In the genomic region with DNA sequence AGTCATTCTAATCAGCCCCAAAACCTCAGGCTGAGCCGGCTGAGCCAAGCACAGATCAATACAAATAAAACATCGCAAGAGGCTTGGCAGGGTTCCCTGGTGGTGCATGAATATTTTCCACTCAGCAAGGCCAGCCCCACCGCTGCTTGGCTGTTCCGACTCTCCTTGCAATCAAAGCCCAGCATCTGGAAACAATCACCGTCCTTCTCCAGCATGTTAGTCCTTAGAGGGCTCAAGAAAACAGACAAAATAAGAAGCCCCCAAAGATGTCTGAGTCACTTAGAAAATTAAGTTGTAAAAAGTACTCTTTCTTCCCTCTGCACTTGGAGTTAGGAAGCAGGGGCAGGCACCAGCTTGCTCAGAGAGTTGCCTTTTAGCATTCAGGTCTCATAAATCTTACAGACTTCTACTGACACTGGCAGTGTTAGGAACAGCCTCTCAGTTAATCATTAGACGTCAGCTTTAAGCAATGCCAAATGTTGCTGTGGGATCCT, we compare ENCODE assay signal across 8 mouse cellular contexts. TPM values are rescaled to one million over a fixed set of nuclear protein-coding genes. Genes with fewer than 3 reads are reported as not detected.
A peak's percentile ranks its signal among the peaks of the same experiment; 100 is the strongest.
DNase-seq lines count a peak whose midpoint lies in the region; ATAC-seq and TF ChIP-seq lines count a peak whose summit lies in the region.

No protein-coding gene starts in this region.

- 22% methylated on average over 6 of the region's 6 CpGs for WGBS in hindbrain, embryonic 11.5 days
- WGBS in small intestine, adult 2 months = 10% methylated on average over 6 of the region's 6 CpGs

- TF ChIP-seq POLR2A in small intestine, adult 2 months (IDR thresholded peaks at IDR 0.05; ENCODE audit: low read depth, low read length) = no peak

- H3K4me1 ChIP-seq in hindbrain, embryonic 11.5 days (replicated peaks; ENCODE audit: control insufficient read depth, insufficient read depth, low read length) = no peaks in the 10 kb centered on the region
- H3K4me1 ChIP-seq in small intestine, adult 2 months (ENCODE audit: control insufficient read depth, insufficient read depth, insufficient read length, low read length) = no peaks in the 10 kb centered on the region

- no peak overlapping the region for H3K4me2 ChIP-seq in hindbrain, embryonic 11.5 days (replicated peaks; ENCODE audit: low read depth, low read length)

- no peaks in the 10 kb centered on the region for H3K36me3 ChIP-seq in hindbrain, embryonic 11.5 days (ENCODE audit: control insufficient read depth, insufficient read depth, low read length)
- no peaks in the 10 kb centered on the region for H3K36me3 ChIP-seq in small intestine, adult 2 months (ENCODE audit: control insufficient read depth, insufficient read depth, low read length)

- H3K4me3 ChIP-seq in hindbrain, embryonic 11.5 days (ENCODE audit: low read depth, low read length) = no peak overlapping the region
- H3K4me3 ChIP-seq in small intestine, adult 2 months (ENCODE audit: low read depth, low read length) = no peak overlapping the region

- H3K27ac ChIP-seq in hindbrain, embryonic 11.5 days (ENCODE audit: low read depth, low read length) = no peak overlapping the region
- H3K27ac ChIP-seq in small intestine, adult 2 months (ENCODE audit: insufficient read depth, low read depth, low read length) = 0 out of 2 replicates have a peak overlapping the region, but pooled peaks have one; percentile 30

- no peaks in the 10 kb centered on the region for H3K9me3 ChIP-seq in hindbrain, embryonic 11.5 days (ENCODE audit: control insufficient read depth, low read length)

- peak; percentile 100 for DNase-seq in 3T3-L1 (ENCODE audit: low read depth, low spot score)
- DNase-seq in cerebellum, adult 18-20 months = peak; percentile 3 to 7
- peak; percentile 88 for DNase-seq in gastrocnemius, adult 18-20 months (ENCODE audit: low spot score)
- peak; percentile 58 for DNase-seq in hindbrain, embryonic 11.5 days (ENCODE audit: low spot score)
- peak; percentile 21 to 49 for DNase-seq in layer of hippocampus, postnatal 10 days (ENCODE audit: low spot score in 2 of 2)
- peak; percentile 89 for DNase-seq in lung, postnatal 36 days

- no peak overlapping the region for H3K9ac ChIP-seq in hindbrain, embryonic 11.5 days (ENCODE audit: low read depth, low read length)

- peak; percentile 48; the same call in 1 of the 2 replicates for ATAC-seq in hindbrain, embryonic 11.5 days (ENCODE audit: low FRiP score)
- ATAC-seq in inflammation-experienced regulatory T-cells, adult 6 months = no peak

- TF ChIP-seq CTCF in small intestine, adult 2 months (IDR thresholded peaks at IDR 0.05; ENCODE audit: extremely low read depth, insufficient read length, insufficient replicate concordance, low read depth, low read length) = no peak

- no peaks in the 10 kb centered on the region for H3K27me3 ChIP-seq in hindbrain, embryonic 11.5 days (ENCODE audit: control insufficient read depth, insufficient read depth, low read length)
- no peaks in the 10 kb centered on the region for H3K27me3 ChIP-seq in small intestine, adult 2 months (ENCODE audit: control insufficient read depth, insufficient read depth, low read length)

RNA-seq across cellular contexts. Expression of a gene that starts 54.4 kb away (rescaled TPM):
- 1 to 10 TPM in 1 of 2 experiments, under 1 TPM in 1; 0.94 to 1.5 TPM for total RNA-seq in gastrocnemius, adult 18-20 months (2021)
- 0.46 and 1.1 TPM in 2 replicates for polyA plus RNA-seq in hindbrain, embryonic 11.5 days (2014; fragmentation: Nextera tagmentation; extraction: Ambion mirVana)
- 1 to 10 TPM in 1 of 2 experiments, under 1 TPM in 1; 0.41 to 1.1 TPM for total RNA-seq in layer of hippocampus, postnatal 10 days (2021)
- 0.09 and 0.14 TPM in 2 replicates for polyA plus RNA-seq in small intestine, adult 2 months (2012; rRNA removed)
- polyA plus RNA-seq in inflammation-experienced regulatory T-cells, adult 6 months (2017; shearing (Covaris generic)) = not detected

Comparison
In these comparisons a context has a peak if more than half of its experiments do, and no peak if none do; other contexts are left out.
1. DNase-seq: peak in every context shown above with its lines; median percentile 100 in 3T3-L1; 89 in lung, postnatal 36 days; 88 in gastrocnemius, adult 18-20 months; 58 in hindbrain, embryonic 11.5 days; 35 in layer of hippocampus, postnatal 10 days; 5 in cerebellum, adult 18-20 months.